ENCODE assay signal across 25 mouse cellular contexts in genomic region chr19:46095291-46095690, GRCm38 (mm10). TPM values are rescaled to one million over a fixed set of nuclear protein-coding genes. Genes with fewer than 3 reads are reported as not detected.
A peak's percentile ranks its signal among the peaks of the same experiment; 100 is the strongest.
DNase-seq lines count a peak whose midpoint lies in the region; ATAC-seq lines count a peak whose summit lies in the region.
"Had no signal": no experiment of that assay in that cellular context is flagged by ENCODE, and none has a peak within 500 bp of the region (broad histone marks: within the 10 kb centered on the region; RNA-seq: fewer than 3 reads in every experiment).

No protein-coding gene starts in this region.

- H3K4me3 ChIP-seq in hindbrain, embryonic 16.5 days (ENCODE audit: low read length) = no peak overlapping the region
- H3K4me3 ChIP-seq: embryonic facial prominence, embryonic 13.5 days; forebrain, embryonic 12.5 days; heart, adult 2 months; heart, embryonic 12.5 days; hindbrain, embryonic 15.5 days had no signal

- DNase-seq in frontal cortex, postnatal 36 days (ENCODE audit: low spot score in 2 of 2) = peak; percentile 18 to 51
- no peak for DNase-seq in frontal cortex, postnatal 14 days (ENCODE audit: low spot score in 2 of 2)
- DNase-seq in layer of hippocampus, adult 9-11 months = peak; percentile 46
- DNase-seq in layer of hippocampus, postnatal 10 days (ENCODE audit: low spot score in 2 of 2) = no peak
- peak; percentile 50 for DNase-seq in right cerebral cortex, adult 18-20 months
- DNase-seq in right cerebral cortex, postnatal 4 days = no peak
- peak; percentile 73 for DNase-seq in brain, adult 2 months (ENCODE audit: low read depth, low spot score)
- DNase-seq: adrenal gland, postnatal 14 days; cerebellum, adult 18-20 months; cerebellum, adult 9-11 months; cerebellum, postnatal 36 days; gastrocnemius, postnatal 14 days; heart, adult 2 months; heart, postnatal 36 days had no signal

- no peak overlapping the region for H3K4me2 ChIP-seq in hindbrain, embryonic 16.5 days (ENCODE audit: low read length)
- H3K4me2 ChIP-seq: embryonic facial prominence, embryonic 13.5 days; forebrain, embryonic 12.5 days; heart, embryonic 12.5 days; hindbrain, embryonic 15.5 days had no signal

- no peaks in the 10 kb centered on the region for H3K27me3 ChIP-seq in hindbrain, embryonic 16.5 days (replicated peaks; ENCODE audit: control insufficient read depth, insufficient read depth, low read length)
- H3K27me3 ChIP-seq: embryonic facial prominence, embryonic 13.5 days; forebrain, embryonic 12.5 days; heart, embryonic 12.5 days; hindbrain, embryonic 15.5 days had no signal

- no peak overlapping the region for H3K9ac ChIP-seq in hindbrain, embryonic 16.5 days (ENCODE audit: low read depth, low read length)
- H3K9ac ChIP-seq: embryonic facial prominence, embryonic 13.5 days; forebrain, embryonic 12.5 days; heart, embryonic 12.5 days; hindbrain, embryonic 15.5 days had no signal

- no peaks in the 10 kb centered on the region for H3K36me3 ChIP-seq in hindbrain, embryonic 16.5 days (ENCODE audit: control insufficient read depth, insufficient read depth, low read length)
- H3K36me3 ChIP-seq: embryonic facial prominence, embryonic 13.5 days; forebrain, embryonic 12.5 days; heart, embryonic 12.5 days; hindbrain, embryonic 15.5 days had no signal

- no peak for ATAC-seq in hindbrain, embryonic 16.5 days
- ATAC-seq: activated CD4-positive, CD25-positive, alpha-beta regulatory T cell, adult 4 months; forebrain, embryonic 16.5 days; Patski had no signal

- H3K4me1 ChIP-seq in hindbrain, embryonic 16.5 days (ENCODE audit: control insufficient read depth, insufficient read depth, low read depth, low read length) = no peaks in the 10 kb centered on the region
- H3K4me1 ChIP-seq: embryonic facial prominence, embryonic 13.5 days; forebrain, embryonic 12.5 days; heart, embryonic 12.5 days; hindbrain, embryonic 15.5 days had no signal

- WGBS in hindbrain, embryonic 16.5 days = 86% methylated on average over 4 of the region's 4 CpGs

- H3K9me3 ChIP-seq in hindbrain, embryonic 16.5 days (ENCODE audit: control insufficient read depth, low read length) = no peaks in the 10 kb centered on the region
- H3K9me3 ChIP-seq: embryonic facial prominence, embryonic 13.5 days; forebrain, embryonic 12.5 days; heart, embryonic 12.5 days; hindbrain, embryonic 15.5 days had no signal

- no peak overlapping the region for H3K27ac ChIP-seq in hindbrain, embryonic 16.5 days (ENCODE audit: low read depth, low read length)
- H3K27ac ChIP-seq: embryonic facial prominence, embryonic 13.5 days; forebrain, embryonic 12.5 days; heart, adult 2 months; hindbrain, embryonic 15.5 days had no signal

RNA-seq across cellular contexts. Expression of gene Nolc1, which starts 19.6 kb away (rescaled TPM):
- 10 to 100 TPM; 41.2 to 45.6 TPM for total RNA-seq in layer of hippocampus, postnatal 10 days (2021)
- polyA plus RNA-seq in hindbrain, embryonic 16.5 days (2015; fragmentation: Nextera tagmentation; extraction: Ambion mirVana) = 56.3 and 63.9 TPM in 2 replicates

RNA-seq across cellular contexts. Expression of gene Elovl3, which starts 36.4 kb away (rescaled TPM):
- not detected for total RNA-seq in layer of hippocampus, postnatal 10 days (2021)
- not detected in 2 replicates for polyA plus RNA-seq in hindbrain, embryonic 16.5 days (2015; fragmentation: Nextera tagmentation; extraction: Ambion mirVana)
- total RNA-seq: gastrocnemius, postnatal 14 days had no signal
- polyA plus RNA-seq: activated CD4-positive, CD25-positive, alpha-beta regulatory T cell, adult 4 months; forebrain, embryonic 12.5 days; forebrain, embryonic 16.5 days; heart, embryonic 12.5 days; heart, embryonic 16.5 days; hindbrain, embryonic 11.5 days; Patski had no signal

RNA-seq across cellular contexts. Expression of gene Ldb1, which starts 50.3 kb away (rescaled TPM):
- total RNA-seq in layer of hippocampus, postnatal 10 days (2021) = 100 to 1,000 TPM; 104 to 113 TPM
- polyA plus RNA-seq in hindbrain, embryonic 16.5 days (2015; fragmentation: Nextera tagmentation; extraction: Ambion mirVana) = 50.6 and 88.5 TPM in 2 replicates

RNA-seq across cellular contexts. Expression of gene Pprc1, which starts 50.6 kb away (rescaled TPM):
- 10 to 100 TPM; 34.7 to 36.2 TPM for total RNA-seq in layer of hippocampus, postnatal 10 days (2021)
- polyA plus RNA-seq in hindbrain, embryonic 16.5 days (2015; fragmentation: Nextera tagmentation; extraction: Ambion mirVana) = 15.4 and 22.5 TPM in 2 replicates

RNA-seq across cellular contexts. Expression of gene Pitx3, which starts 52.8 kb away (rescaled TPM):
- total RNA-seq in layer of hippocampus, postnatal 10 days (2021) = not detected
- polyA plus RNA-seq in hindbrain, embryonic 16.5 days (2015; fragmentation: Nextera tagmentation; extraction: Ambion mirVana) = 0.20 and 0.81 TPM in 2 replicates
- total RNA-seq: adrenal gland, adult 18-20 months; adrenal gland, postnatal 14 days had no signal
- polyA plus RNA-seq: activated CD4-positive, CD25-positive, alpha-beta regulatory T cell, adult 4 months; forebrain, embryonic 16.5 days; Patski had no signal

Comparison
In these comparisons a context has a peak if more than half of its experiments do, and no peak if none do; other contexts are left out.
1. DNase-seq: peak in frontal cortex, postnatal 36 days (2 of 2), layer of hippocampus, adult 9-11 months (single experiment), right cerebral cortex, adult 18-20 months (single experiment) and brain, adult 2 months (single experiment); none in frontal cortex, postnatal 14 days (0 of 2), layer of hippocampus, postnatal 10 days (0 of 2) and right cerebral cortex, postnatal 4 days (single experiment).